Mouse (Mus musculus) C2C12 (cell line): ENCODE data around the gene Hist2h3c1. TPM values are rescaled to one million over a fixed set of nuclear protein-coding genes. Genes with fewer than 3 reads are reported as not detected.

Experiments
- H3K27me3 ChIP-seq: one replicate; pipeline ENCODE4 v1.6.1; 2011; ENCODE audit not compliant: control insufficient read depth, insufficient read depth, insufficient read length
- H3K36me3 ChIP-seq: one replicate; pipeline ENCODE4 v1.6.1; 2011; ENCODE audit not compliant: control insufficient read depth, insufficient read depth
- H3K4me3 ChIP-seq: one replicate; pipeline ENCODE4 v1.5.1; 2011; ENCODE audit warnings: mild to moderate bottlenecking, control low read depth; ENCODE audit not compliant: poor library complexity, insufficient read depth, severe bottlenecking
- H3K79me2 ChIP-seq: one replicate; pipeline ENCODE4 v1.6.1; 2011; ENCODE audit not compliant: control insufficient read depth, insufficient read depth
- H3K79me3 ChIP-seq: one replicate; pipeline ENCODE4 v1.6.1; 2011; ENCODE audit warnings: low read depth, control low read depth
- H3ac ChIP-seq: one replicate; pipeline ENCODE3; 2011; ENCODE audit warnings: low read depth; ENCODE audit not compliant: control insufficient read depth, insufficient read length
- CEBPB ChIP-seq: IDR thresholded peaks from one replicate; pipeline ENCODE4 v1.6.1; 2011; ENCODE audit warnings: low read depth, mild to moderate bottlenecking, control low read depth, moderate library complexity
- CTCF ChIP-seq: IDR thresholded peaks from one replicate; pipeline ENCODE4 v1.5.1; 2011; ENCODE audit not compliant: control insufficient read depth, insufficient read depth, insufficient read length
- FOSL1 ChIP-seq: IDR thresholded peaks from one replicate; pipeline ENCODE4 v1.8.0; 2011; ENCODE audit warnings: mild to moderate bottlenecking, low read length; ENCODE audit not compliant: poor library complexity, insufficient read depth, severe bottlenecking
- MAX ChIP-seq: IDR thresholded peaks from one replicate; pipeline ENCODE4 v1.6.1; 2011; ENCODE audit warnings: mild to moderate bottlenecking, control low read depth
- MYOD1 ChIP-seq: IDR thresholded peaks from one replicate; pipeline ENCODE4 v1.6.1; 2011; ENCODE audit warnings: low read depth; ENCODE audit not compliant: control insufficient read depth, insufficient read length
- MYOG ChIP-seq: IDR thresholded peaks from one replicate; pipeline ENCODE4 v1.6.1; 2011; ENCODE audit not compliant: control insufficient read depth, insufficient read length; ENCODE audit errors: extremely low read depth
- USF1 ChIP-seq: IDR thresholded peaks from one replicate; pipeline ENCODE4 v1.6.1; 2011; ENCODE audit warnings: low read depth, mild to moderate bottlenecking, control low read depth, moderate library complexity
- polyA plus RNA-seq: library from polyadenylated mRNA; unstranded; fragments of >200 nt; fragmentation: generic; extraction: Trizol; gene quantifications from one replicate; pipeline ENCODE4 v1.2.1, GENCODE M21; 2012; ENCODE audit warnings: missing spikeins

Hist2h3c1 gene
- polyA plus RNA-seq, 1 experiment = 0.32 TPM

DNA sequence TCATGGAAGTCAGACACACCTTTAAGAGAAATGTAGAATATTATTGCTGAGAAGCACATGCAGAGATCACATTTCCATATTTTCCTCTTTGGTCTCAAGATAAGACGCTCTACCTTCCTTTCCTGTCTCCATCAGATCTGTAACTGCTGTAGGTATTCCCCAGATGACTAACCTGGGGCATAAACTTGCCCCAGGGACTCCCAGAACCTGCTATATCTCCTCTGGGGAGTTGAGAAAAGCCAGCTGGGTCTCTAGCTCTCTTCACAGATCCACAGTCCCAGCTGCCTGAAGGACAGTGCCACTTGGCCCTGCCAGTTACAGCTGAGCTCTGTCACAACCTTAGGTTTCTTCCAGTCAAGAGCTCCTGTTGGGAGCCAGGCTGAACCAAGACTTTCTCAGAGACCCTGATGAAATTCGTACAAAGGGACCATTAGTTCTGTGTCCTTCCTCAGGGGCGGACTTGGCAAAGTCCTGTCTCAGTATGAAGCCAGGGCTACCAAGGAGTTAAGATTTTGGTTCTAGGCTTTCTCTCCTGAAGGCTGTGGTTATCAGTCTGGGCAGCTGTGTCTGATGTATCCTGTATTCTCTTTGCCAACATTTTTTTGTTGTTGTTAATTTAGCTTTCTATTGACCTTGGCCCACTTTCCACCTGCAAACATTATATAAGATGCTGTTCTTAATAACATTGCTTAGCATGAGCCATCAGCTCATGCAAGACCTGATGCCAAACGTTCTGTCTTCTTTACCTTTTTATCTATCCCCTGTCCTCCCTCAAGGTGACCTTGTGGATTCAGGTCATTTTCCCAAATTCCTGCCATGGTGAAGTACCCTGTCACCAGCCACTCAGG lies 15.4 kb upstream of the Hist2h3c1 start:
- Histone ChIP-seq H3K27me3 (no peaks in the 10 kb centered on the region), H3ac (no peak overlapping the region), H3K36me3 (no peaks in the 10 kb centered on the region), H3K79me3 (no peaks in the 10 kb centered on the region), H3K79me2 (no peaks in the 10 kb centered on the region), H3K4me3 (no peak overlapping the region)
- TF ChIP-seq MAX (no peak), MYOD1 (no peak), USF1 (no peak)

DNA sequence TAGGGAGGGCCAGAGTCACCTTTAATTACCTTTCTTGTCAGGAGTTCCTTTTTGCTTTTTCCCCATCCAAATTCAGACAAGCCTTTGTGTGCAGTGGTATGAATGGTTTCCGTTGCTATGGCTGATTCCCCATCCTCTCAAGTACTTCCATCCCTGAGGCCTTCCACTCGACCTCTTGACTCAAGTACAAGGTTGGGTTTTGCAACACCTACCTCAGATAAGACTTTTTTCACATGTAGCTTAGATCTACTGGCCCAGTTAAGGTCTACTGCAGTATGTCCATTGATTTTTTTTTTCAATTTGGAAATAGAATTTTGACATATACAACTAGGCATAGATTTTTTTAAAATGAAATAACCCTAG lies 14.7 kb upstream of the Hist2h3c1 start:
- no peaks in the 10 kb centered on the region for H3K27me3 ChIP-seq
- no peak for TF ChIP-seq CTCF

GRCm38 (mm10) chr3:96234914-96235313 lies 11.6 kb upstream of the Hist2h3c1 start:
- TF ChIP-seq MYOD1 = no peak
- no peak for TF ChIP-seq CEBPB
- no peak for TF ChIP-seq MAX
- TF ChIP-seq CTCF = no peak
- no peak for TF ChIP-seq MYOG
- no peak for TF ChIP-seq FOSL1
- TF ChIP-seq USF1 = no peak

More for the DNA sequence above, 14.7 kb upstream of the Hist2h3c1 start:
- H3K4me3 ChIP-seq = no peak overlapping the region
- H3K79me2 ChIP-seq = no peaks in the 10 kb centered on the region
- H3K79me3 ChIP-seq = no peaks in the 10 kb centered on the region
- H3ac ChIP-seq = no peak overlapping the region
- no peaks in the 10 kb centered on the region for H3K36me3 ChIP-seq

GRCm38 (mm10) chr3:96235836-96236235 lies 10.6 kb upstream of the Hist2h3c1 start:
- no peaks in the 10 kb centered on the region for H3K79me3 ChIP-seq
- TF ChIP-seq CTCF = no peak
- TF ChIP-seq FOSL1 = no peak
- TF ChIP-seq MAX = no peak
- no peak for TF ChIP-seq MYOD1
- H3K36me3 ChIP-seq = no peaks in the 10 kb centered on the region
- H3K4me3 ChIP-seq = no peak overlapping the region
- H3K27me3 ChIP-seq = no peaks in the 10 kb centered on the region
- no peak overlapping the region for H3ac ChIP-seq
- no peaks in the 10 kb centered on the region for H3K79me2 ChIP-seq

More at GRCm38 (mm10) chr3:96234914-96235313, 11.6 kb upstream of the Hist2h3c1 start:
- Histone ChIP-seq H3K79me3 (no peaks in the 10 kb centered on the region), H3K27me3 (no peaks in the 10 kb centered on the region), H3K4me3 (no peak overlapping the region), H3K79me2 (no peaks in the 10 kb centered on the region), H3K36me3 (no peaks in the 10 kb centered on the region), H3ac (no peak overlapping the region)

GRCm38 (mm10) chr3:96236834-96237334 lies 9.6 kb upstream of the Hist2h3c1 start:
- peak overlapping the region; percentile 68 for H3ac ChIP-seq
- H3K79me3 ChIP-seq = no peaks in the 10 kb centered on the region
- no peaks in the 10 kb centered on the region for H3K27me3 ChIP-seq
- peak overlapping the region; percentile 7 for H3K4me3 ChIP-seq
- TF ChIP-seq MAX (no peak), FOSL1 (no peak), CEBPB (no peak), MYOG (no peak), USF1 (no peak), CTCF (no peak), MYOD1 (no peak)
- H3K36me3 ChIP-seq = no peaks in the 10 kb centered on the region
- no peaks in the 10 kb centered on the region for H3K79me2 ChIP-seq

GRCm38 (mm10) chr3:96237335-96237903 lies 9.1 kb upstream of the Hist2h3c1 start:
- Histone ChIP-seq H3K4me3 (peak overlapping the region; percentile 42), H3K27me3 (no peaks in the 10 kb centered on the region), H3K79me3 (no peaks in the 10 kb centered on the region), H3K79me2 (no peaks in the 10 kb centered on the region), H3K36me3 (no peaks in the 10 kb centered on the region), H3ac (peak overlapping the region; percentile 68)
- TF ChIP-seq MYOD1 = no peak
- no peak for TF ChIP-seq USF1
- no peak for TF ChIP-seq CTCF
- no peak for TF ChIP-seq CEBPB
- no peak for TF ChIP-seq FOSL1
- TF ChIP-seq MYOG = no peak
- no peak for TF ChIP-seq MAX
